Mouse (Mus musculus): ENCODE measurements around the gene Srm.

Gene Srm

DNA sequence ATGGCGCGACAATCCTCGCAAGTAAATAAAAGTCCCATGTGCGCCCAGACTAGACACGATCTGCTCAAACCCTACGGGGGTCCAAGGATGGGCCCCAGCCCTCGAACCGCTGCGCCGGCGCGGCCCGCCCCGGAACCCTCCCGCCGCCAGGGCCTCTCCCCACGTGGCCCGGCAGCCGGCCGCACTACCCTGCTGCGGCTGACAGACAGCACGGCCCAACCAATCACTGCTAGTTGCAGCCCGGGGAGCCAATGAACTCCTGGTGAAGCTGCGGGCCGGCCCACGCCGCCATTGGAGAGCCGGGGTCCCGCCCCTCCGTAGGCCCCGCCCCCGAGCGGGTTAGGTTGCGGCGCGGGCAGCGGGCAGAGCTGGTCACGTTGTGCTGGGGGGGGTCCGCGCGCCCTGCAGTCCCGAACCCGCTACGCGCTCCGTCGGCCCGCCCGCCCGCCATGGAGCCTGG lies at the start of gene Srm:
Srm (plus strand) TSS at position 333 of the 460 bp plus-strand sequence.
- DNase-seq (ENCODE audit: low spot score in 2 of 2) = peak; percentile 96 to 97

DNA sequence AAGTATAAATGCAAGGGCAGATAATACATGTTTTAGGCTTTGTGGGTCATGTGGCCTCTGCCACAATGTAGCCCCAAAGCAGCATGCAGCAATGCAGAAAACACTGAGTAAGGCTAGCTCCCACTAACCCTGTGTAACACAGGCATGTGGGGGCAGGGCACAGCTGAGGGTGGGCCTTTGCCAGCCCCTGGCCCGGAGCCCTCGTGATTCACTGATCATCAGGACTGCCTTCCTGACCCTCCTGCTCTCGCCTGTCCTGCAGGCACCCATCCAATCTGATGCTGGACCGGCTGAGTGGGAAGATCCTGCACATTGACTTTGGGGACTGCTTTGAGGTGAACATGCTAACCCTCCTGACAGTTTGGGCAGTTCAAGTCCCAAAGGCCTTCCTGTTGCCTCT lies 42.2 kb upstream of the Srm start:
- no peak for DNase-seq (ENCODE audit: low spot score in 2 of 2)

GRCm38 (mm10) chr4:148557766-148558165 lies 33.5 kb upstream of the Srm start:
- no peak for DNase-seq (ENCODE audit: low spot score in 2 of 2)

DNA sequence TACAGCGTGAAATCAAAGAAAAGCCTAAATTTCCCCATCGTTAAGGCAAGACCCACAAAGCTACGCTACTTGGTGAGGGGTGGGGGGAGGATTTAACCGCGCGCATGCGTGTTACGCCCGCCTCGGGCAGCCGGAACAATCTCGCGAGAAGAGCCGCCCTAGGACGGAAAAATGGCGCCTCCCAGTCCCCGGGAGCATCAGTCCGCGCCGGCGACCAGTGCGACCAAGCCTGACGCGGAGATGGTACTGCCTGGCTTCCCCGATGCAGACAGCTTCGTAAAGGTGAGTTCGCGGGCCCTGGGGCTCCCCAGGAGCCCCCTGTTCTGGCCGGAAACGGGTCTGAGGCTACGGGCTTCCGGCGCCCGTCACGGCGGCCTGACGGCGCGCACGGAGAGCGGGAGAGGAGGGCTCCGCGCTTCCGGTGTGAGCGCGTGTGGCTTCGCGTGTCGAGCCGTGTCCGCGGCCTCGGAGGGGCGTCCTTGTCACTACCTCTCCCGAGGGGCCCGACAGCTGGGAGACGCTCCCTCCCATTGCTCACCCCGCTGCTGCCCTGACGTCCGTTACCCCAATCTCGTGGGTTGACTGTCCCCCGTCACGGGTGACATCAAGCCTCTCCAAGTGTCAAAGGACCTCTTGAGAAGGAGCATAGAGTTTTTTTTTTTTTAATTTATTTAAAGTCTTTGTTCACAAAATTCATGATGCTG lies 32.9 kb upstream of the Srm start, which contains the start of gene Exosc10:
Exosc10 (plus strand) TSS at position 133 of the 704 bp plus-strand sequence.
- peak; percentile 82 to 89 for DNase-seq (ENCODE audit: low spot score in 2 of 2)

GRCm38 (mm10) chr4:148562676-148563075 lies 28.6 kb upstream of the Srm start:
- DNase-seq (ENCODE audit: low spot score in 2 of 2) = no peak

DNA sequence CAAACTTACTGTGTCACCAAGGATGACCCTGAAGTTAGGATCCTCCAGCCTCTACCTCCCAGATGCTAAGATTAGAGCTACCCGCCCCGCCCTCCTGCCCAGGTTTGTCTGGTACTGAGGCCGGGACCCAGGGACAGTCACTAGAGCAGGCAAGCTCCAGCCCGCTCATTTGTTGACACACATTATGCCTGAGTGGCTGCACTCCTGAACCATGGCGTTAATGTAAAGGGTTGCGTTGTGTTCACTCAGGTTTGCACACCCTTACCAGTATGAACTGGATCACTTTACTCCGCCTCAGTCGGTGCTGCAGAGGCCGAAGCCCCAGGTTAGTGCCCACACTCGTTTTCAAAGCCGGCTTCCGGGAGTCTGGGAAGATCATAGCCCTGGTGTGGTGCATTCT lies 27.7 kb upstream of the Srm start:
- no peak for DNase-seq (ENCODE audit: low spot score in 2 of 2)

- DNase-seq (ENCODE audit: low spot score in 2 of 2) = no peak
These were observed 21.2 kb upstream of the Srm start for GRCm38 (mm10) chr4:148570138-148570537.

DNA sequence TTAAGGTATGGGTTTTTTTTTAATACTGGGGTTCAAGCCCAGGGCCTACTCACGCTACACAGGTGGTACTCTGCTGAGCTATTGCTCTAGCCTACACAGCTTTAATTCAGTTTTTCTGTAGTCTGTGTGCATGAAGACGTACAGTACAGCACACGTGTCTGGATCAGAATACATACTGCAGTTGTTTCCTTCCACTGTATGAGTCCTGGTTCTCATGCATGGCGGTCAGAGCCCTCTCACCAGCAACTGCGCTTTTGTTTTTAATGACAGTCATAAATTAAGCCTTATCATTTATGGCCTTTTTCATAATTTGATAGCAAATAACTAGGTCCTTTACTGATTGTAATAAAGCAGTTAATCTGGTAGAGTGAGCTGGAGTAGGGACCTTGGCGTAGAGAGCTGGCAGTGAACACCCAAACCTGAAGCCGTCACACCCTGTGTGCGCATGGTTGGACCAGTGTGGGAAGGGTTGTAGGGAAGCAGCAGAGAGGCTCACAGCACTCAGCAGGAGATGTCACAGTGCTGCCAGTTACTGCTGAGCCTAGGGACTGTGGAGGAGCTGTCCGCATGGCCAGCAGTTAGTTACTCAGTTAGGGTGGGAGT lies 20.5 kb upstream of the Srm start:
- DNase-seq (ENCODE audit: low spot score in 2 of 2) = no peak

GRCm38 (mm10) chr4:148573222-148573621 lies 18.1 kb upstream of the Srm start:
- no peak for DNase-seq (ENCODE audit: low spot score in 2 of 2)

GRCm38 (mm10) chr4:148580765-148581164 lies 10.5 kb upstream of the Srm start:
- no peak for DNase-seq (ENCODE audit: low spot score in 2 of 2)

GRCm38 (mm10) chr4:148581422-148581821 lies 9.9 kb upstream of the Srm start:
- no peak for DNase-seq (ENCODE audit: low spot score in 2 of 2)

DNA sequence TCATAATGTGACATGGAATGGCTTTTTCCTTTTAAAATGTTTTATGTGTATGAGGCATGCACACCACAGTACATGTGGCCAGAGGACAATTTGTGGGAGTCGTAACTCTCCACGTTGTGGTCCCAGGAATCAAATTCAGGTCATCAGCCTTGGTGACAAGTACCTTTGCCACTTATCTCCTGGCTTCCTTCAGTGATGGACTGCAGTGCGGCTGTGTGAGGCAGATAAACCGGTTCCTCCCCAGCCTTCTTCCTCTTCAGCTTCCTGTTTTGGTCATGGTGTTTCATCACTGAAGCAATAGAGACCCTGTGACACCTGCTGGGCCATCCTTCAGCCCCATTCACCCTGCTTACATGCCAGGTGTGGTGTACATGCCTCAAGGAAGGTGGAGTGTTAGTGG lies 8.0 kb upstream of the Srm start:
- no peak for DNase-seq (ENCODE audit: low spot score in 2 of 2)

GRCm38 (mm10) chr4:148586648-148587047 lies 4.7 kb upstream of the Srm start:
- DNase-seq (ENCODE audit: low spot score in 2 of 2) = no peak

- no peak for DNase-seq (ENCODE audit: low spot score in 2 of 2)
These were observed 2.5 kb upstream of the Srm start for GRCm38 (mm10) chr4:148588793-148589192.

DNA sequence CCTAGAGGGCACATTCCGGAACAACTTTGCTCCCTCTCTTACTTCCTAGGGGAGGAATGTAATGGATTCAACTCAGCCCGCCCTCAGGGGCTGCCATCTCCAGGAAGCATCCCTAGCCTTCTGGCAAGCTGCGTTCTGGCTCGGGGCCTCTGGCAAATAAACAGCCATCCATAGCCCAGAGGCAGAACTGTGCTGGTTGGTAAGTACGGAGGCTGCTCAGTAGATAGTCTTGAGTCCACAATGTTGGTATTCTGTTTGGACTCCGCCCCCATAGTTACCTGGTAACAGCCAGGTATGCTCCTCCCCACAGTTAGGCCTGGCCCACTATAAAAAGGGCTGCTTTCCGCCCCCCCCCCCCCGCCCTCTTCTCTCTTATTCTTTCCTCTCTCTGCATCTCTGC lies 1.7 kb upstream of the Srm start:
- no peak for DNase-seq (ENCODE audit: low spot score in 2 of 2)

DNA sequence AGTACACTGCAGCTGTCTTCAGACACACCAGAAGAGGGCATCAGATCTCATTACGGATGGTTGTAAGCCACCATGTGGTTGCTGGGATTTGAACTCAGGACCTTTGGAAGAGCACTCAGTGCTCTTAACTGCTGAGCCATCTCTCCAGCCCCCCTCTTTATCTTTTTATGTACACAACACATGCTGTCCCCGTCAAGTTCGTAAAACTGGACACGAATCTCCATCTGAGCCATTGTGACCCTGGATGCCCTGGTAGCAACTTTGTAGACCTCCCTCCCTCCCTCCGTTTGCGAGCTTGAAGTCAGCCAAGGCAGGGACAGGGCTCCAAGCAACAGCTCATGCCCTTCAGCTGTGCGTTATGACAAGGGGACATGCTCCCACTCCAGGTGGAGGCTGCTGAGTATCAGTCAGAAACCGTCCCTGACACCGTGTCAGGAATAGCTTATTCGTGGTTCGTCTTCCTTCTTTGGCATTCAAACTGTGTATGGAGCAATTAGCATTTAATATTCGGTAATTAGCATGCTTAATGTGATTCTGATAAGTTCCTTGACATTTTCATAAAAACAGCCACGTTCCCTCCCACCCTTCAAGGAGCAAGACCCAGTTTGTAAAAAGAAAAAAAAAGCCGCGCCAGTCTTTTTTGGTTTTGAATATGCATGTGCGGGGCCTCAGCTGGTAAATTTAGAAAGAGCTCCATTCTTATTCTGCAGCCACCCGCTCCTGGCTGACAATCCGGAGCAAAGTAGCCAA lies 707 bp upstream of the Srm start:
- no peak for DNase-seq (ENCODE audit: low spot score in 2 of 2)

DNA sequence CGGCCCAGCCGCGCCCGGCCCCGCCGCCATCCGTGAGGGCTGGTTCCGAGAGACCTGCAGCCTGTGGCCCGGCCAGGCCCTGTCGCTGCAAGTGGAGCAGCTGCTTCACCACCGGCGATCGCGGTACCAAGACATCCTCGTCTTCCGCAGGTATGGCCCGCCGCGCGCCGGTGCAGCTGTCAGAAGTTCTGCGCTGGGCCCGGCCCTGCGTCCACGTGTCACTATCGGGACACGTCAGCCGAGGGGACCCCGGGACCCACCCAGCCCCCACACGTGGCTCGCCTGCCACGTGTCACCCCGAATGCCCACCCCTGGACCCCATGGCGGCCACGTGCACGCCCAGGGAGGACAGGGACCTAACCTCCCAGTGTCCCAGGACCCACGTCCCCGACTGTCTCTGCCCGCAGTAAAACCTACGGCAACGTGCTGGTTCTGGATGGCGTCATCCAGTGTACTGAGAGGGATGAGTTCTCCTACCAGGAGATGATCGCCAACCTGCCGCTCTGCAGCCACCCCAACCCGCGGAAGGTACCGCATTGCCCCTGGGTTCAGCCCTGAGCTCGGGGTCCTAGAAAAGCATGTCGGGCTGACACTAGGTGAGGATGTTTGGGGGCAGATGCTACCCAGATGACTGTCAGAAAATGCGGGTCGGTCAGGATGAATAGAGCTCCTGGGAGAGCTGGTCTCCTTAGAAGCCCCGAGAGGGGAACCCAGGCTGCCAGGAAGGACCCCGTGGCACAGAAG lies 506 bp downstream of the Srm start:
- DNase-seq (ENCODE audit: low spot score in 2 of 2) = no peak

GRCm38 (mm10) chr4:148593996-148594395 lies 2.7 kb downstream of the Srm start:
- no peak for DNase-seq (ENCODE audit: low spot score in 2 of 2)

DNA sequence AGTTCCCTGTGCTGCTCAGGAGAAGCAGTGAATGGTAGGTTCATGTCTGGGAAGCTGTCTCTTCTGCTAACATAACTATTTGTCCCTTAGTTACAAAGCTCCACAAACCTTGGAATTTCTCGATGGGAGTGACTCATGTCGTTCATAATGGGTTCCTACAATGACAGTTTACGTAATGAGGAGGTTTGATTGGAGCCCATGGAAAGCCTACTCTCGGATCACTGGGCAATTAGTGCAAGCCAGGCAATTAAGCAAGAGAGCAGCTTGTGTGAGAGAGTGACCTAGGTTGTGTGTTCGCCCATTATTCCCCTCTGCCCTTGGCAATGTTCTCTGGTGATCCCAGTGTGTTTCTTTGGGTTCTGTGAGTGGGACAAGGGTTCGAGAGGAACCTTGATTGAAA lies 4.6 kb downstream of the Srm start:
- DNase-seq (ENCODE audit: low spot score in 2 of 2) = no peak

DNA sequence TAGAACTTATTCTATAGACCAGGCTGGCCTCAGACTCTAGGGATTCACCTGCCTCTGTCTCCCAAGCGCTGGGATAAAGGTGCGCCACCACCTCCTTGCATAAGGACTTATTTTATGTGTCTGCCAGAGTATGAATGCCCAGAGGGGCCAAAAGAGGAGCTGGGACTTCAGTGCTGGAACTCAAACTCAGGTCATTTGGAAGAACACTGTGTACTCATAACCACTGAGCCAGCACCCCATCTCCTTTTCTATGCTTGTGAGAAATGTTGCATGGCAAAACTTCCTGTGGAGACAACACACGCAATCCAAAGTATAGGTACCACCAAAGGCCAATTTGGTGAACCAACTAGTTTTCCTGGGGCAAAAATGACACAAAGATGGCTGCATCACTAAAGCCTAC lies 5.4 kb downstream of the Srm start:
- DNase-seq (ENCODE audit: low spot score in 2 of 2) = no peak

GRCm38 (mm10) chr4:148598826-148599225 lies 7.5 kb downstream of the Srm start:
- DNase-seq (ENCODE audit: low spot score in 2 of 2) = no peak

GRCm38 (mm10) chr4:148600316-148600715 lies 9.0 kb downstream of the Srm start:
- DNase-seq (ENCODE audit: low spot score in 2 of 2) = no peak

Data from thymus, postnatal 10 days (tissue).